Mouse (Mus musculus): Measurements from ENCODE around the gene Gm2056.
"Not testable (repeated sequence)": the region's sequence is repeated elsewhere in the genome, so short reads cannot be mapped to it uniquely, and the experiment has no call there.

- not testable (repeated sequence) for TF ChIP-seq CTCF, POLR2A (IDR thresholded peaks at IDR 0.05; ENCODE audit: extremely low read depth, insufficient read depth, low read length)
Observed at GRCm38 (mm10) chr12:87984000-87984399, 42.8 kb upstream of the Gm2056 start.
